Mouse (Mus musculus): ENCODE measurements around the gene Pde4b.

DNA sequence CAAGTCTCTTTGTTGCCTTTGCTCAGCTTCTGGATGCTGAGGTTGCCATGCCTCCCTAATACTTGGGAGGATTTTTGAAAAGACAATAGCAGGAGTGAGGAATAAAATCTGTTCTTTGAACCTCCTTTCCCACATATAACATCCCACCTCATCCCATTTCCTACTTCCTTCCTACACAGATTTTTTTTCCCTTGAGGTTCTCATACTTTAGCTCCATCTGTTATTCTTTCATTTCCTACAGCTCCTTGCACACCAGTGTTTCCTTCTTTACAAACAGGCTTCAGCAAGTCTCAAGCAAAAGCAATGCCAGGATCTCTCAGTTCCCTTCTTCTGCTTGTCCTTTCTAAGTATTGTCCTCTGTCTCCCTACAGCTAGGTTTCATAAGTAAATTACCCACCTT lies 71.8 kb downstream of the Pde4b start:
- no peak for TF ChIP-seq CTCF (IDR thresholded peaks at IDR 0.05; ENCODE audit: extremely low read depth, insufficient read depth, insufficient read length, insufficient replicate concordance)
- TF ChIP-seq POLR2A (IDR thresholded peaks at IDR 0.05; ENCODE audit: low read depth, low read length), result no peak

Measured in spleen, adult 2 months (tissue).